Mouse (Mus musculus) spleen, postnatal 36 days (tissue): ENCODE measurements around the gene Bpifb6.

ENCODE experiments used
- DNase-seq, 2 experiments: peaks; one replicate each; pipeline ENCODE4 v3.0.0; 2022; ENCODE audit warnings: low spot score in 2 of 2, mixed read lengths in 1 of 2

Bpifb6 gene

GRCm38 (mm10) chr2:153900088-153900487 is at the start of gene Bpifb6:
Gene Bpifb6, plus strand, starts transcription at chr2:153900388.
- no peak for DNase-seq

- DNase-seq: peak; percentile 20 to 39
These were observed 49.2 kb upstream of the Bpifb6 start for GRCm38 (mm10) chr2:153851030-153851360.

- no peak for DNase-seq
These were observed 46.6 kb upstream of the Bpifb6 start for GRCm38 (mm10) chr2:153853544-153853943.

DNA sequence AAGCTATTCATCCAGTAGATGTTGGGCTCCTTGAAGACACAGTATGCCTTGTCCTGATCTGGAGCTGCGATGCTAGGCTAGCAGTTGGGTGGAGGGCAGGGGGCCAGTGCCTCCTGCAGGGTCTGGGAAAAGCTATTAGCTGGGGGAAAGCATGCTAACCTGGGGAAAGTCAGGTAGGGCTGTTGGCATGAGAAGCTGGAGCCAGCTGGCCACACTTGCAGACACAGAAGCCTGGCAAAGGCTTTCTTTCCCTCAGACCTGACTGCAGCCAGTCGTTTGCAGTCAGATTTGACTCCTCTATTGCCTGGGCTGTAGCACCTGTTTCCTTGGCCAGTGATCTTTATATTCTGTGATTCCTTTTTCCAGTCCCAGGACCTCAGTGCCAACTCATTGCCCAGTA is 40.6 kb upstream of the Bpifb6 start:
- DNase-seq: no peak

- no peak for DNase-seq
These were observed 39.9 kb upstream of the Bpifb6 start for GRCm38 (mm10) chr2:153860315-153860714.

- no peak for DNase-seq
These were observed 39.5 kb upstream of the Bpifb6 start for GRCm38 (mm10) chr2:153860715-153861114.

DNA sequence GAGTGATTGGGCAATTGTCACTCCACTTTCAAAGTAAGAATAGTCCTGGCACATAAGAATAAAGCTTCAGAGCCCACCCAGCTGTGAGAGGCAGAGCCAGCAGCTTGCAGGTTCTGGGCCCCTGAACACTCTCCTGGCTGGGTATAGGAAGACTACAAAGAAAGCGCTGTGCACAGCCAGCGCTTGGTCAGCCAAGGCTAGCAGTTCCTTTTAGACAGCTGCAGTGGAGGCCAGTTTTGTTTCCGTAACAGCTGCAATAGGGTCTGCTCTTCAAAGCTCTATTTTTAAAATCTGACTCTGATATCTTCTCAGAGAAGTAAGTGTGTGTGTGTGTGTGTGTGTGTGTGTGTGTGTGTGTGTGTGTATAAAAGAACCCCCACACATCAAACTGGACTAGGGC is 38.2 kb upstream of the Bpifb6 start:
- peak; percentile 16 to 36 for DNase-seq

DNA sequence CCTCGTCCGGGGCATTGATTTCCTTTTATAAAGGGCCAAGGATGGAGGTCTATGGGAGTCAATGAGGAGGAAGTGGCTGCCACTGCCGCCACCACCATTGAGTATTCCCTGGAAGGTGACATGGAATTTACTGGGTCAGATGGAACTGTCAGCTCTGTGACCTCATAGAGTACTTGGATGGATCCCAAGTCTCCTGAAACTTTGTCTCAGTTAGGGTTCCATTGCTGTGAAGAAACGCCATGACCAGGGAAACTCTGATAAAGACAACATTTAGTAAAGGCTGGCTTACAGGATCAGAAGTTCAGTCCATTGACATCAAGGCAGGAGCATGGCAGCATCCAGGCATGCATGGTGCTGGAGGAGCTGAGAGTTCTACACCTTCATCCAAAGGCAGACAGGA is 29.2 kb upstream of the Bpifb6 start, which contains the start of gene Sun5:
Sun5 (minus strand) TSS at position 101 of the 400 bp plus-strand sequence.
- no peak for DNase-seq

GRCm38 (mm10) chr2:153874745-153875144 is 25.4 kb upstream of the Bpifb6 start, which contains the start of gene Bpifb2:
Gene Bpifb2, plus strand, starts transcription at chr2:153875045.
- DNase-seq: no peak

GRCm38 (mm10) chr2:153899111-153899510 is 1.1 kb upstream of the Bpifb6 start:
- DNase-seq: no peak

GRCm38 (mm10) chr2:153902726-153903125 is 2.5 kb downstream of the Bpifb6 start:
- no peak for DNase-seq

DNA sequence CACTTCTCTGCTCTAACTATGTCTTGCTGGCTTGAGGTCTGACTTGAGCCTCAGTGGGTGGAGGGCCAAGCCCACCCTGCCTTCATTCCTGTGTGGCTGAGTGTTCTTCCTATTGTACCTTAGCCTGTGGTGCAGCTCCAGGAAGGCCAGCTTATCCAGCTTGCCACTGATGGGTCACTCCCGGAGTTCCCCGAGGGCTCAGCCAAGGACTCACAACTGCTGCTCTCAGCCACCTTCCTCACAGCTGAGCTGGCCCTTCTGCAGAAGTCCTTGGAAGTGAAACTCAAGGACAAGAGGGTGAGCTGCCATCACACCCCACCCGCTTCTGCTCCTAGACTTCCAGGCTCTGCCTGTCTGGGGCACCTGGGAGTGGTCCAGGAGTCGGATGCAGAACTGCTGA is 6.4 kb downstream of the Bpifb6 start:
- DNase-seq: no peak

DNA sequence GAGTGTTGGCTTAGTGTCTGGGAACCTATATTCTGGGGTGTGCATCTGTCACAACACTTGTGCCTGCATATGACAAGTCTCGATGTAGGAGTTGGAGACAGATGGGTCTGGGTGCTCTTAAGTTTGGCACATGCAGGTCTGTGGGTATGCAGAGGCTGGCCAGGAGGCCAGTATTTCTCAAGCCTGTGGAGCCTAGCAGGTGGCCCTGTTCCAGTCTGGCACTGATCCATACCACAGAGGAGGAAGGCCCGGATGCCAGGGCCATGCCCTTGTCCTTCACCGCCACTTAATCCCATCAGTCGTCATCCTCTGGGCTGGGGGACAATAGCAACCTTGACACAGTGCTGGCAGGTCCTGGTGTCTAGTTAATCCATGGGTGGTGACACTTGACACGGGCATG is 14.0 kb downstream of the Bpifb6 start:
- DNase-seq: no peak

DNA sequence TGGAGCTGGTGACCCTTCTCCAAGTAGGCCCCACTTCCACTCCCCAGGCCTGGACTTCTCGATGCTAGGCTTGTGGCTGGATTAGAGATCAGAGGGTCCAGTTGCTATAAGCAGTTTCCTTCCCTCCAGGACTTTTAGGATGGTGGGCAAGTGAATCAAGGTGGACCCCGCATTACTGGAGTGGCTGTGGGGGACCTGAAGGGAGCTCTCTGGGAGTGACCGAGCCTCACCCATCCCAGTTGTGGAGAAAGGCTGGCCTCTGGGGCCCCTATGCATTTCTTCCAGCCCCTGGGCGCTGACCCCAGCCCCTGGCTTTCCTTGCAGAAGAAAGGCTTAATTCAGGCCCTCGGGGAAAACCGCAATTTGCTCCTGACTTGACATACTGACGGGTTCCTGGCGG is 17.7 kb downstream of the Bpifb6 start, which contains the start of gene Bpifb3:
Bpifb3 (plus strand) TSS at position 301 of the 400 bp plus-strand sequence.
- no peak for DNase-seq

DNA sequence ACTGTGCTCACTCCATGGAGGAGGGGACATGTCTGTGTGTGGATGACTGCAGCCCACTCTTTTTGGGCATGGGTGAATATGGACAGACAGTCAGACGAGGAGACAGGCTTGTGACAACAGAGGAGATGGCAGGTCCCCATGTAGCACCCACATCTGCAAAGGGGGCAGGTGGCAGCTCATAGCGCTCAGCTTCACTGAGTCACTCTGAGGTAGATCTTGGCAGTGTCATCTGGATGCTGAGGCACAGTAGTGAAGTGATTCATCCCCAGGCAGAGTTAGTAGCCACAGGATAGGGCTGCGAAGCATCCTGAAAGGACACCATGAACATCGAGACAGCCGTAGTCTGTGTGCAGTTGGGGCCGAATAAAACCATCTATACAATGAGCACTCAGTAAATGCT is 21.1 kb downstream of the Bpifb6 start:
- DNase-seq: no peak

DNA sequence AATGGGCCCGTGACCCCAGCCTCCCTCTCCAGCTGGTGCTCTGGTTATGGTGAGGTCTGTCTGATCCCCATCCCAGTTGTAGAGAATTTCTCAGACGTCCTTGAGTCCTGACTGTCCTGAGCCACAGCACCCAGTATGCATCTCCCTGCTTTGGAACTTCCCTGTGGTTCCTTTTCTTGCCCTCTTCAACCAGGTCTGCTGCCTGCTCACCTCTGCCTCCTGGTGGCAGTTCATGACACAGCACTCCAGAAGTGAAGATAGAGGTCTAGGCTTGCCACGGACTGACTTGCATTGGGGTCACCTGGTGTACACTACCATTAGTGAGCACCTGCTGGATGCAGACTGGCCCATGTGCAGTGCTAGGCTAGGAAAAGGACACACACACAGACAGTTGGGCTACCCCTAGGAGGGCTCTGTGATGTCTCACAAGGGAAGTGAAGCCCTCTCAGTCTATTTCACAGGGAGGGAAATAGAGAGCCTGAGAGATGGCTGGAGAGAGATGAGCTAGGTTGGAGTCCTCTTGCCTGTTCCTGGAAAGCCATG is 29.8 kb downstream of the Bpifb6 start:
- DNase-seq: peak; percentile 7 to 8

DNA sequence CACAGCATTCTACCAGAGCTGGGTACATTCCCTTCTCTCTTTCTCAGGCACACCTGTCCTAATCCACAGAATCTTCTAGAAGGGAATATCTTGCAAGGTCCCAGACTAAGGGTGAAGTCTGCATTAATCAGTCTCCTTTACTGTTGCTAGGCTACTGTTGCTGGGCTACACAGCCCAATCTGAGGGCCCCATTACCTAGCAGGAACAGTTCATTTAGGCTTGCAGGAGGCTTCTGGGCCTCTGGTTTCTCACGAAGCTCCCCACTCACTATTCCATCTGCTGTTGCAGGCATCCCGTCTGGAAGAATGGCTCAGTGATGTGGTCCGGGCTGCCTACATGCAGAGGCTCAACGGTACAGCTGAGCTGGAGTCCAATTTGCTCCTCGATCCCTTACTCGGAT is 30.9 kb downstream of the Bpifb6 start:
- no peak for DNase-seq

- DNase-seq: no peak
These were observed 33.1 kb downstream of the Bpifb6 start for GRCm38 (mm10) chr2:153933311-153933710.

- DNase-seq: no peak
These were observed 35.2 kb downstream of the Bpifb6 start for GRCm38 (mm10) chr2:153935348-153935747.

DNA sequence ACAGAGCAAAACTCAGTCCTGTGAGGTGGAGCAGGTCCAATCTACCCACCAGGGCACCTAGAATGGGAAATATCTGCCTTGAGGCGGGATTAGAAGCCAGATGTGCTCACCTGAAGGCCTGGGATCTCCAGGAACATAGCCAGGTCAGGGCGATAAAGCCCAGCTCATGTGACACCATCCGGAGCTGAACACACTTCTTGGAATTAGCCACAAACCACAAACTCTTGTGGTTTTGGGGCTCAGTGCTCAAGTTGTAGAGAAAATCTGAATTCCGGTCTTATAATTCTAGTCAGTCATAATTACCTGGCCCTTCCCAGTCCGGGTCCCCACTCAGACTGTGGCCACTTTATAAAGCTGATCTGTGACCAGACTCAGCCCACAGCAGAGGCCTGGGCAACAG is 37.7 kb downstream of the Bpifb6 start, which contains the start of gene Bpifb4:
Bpifb4 (plus strand) TSS at position 370 of the 400 bp plus-strand sequence.
- no peak for DNase-seq

DNA sequence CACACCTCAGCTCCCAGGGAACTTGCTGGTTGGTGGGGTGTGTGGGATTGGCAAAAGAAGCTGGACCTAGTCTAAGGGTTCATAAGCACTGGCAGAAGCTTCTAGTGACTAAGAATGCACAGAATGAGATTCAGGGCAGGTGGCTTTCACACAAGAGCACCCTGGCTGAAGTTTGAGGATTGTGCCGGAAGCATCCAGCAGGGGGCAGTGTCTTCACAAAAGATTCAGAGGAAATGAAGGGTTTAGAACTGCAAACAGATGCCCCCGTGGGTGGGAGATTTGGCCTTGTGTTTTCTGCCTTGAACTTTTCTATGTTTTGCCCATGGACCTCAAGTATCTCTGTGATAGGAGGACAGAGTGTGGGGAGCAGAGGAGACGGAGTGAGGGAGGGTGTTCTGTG is 43.3 kb downstream of the Bpifb6 start:
- DNase-seq: peak in 1 of 2 experiments; percentile 13

DNA sequence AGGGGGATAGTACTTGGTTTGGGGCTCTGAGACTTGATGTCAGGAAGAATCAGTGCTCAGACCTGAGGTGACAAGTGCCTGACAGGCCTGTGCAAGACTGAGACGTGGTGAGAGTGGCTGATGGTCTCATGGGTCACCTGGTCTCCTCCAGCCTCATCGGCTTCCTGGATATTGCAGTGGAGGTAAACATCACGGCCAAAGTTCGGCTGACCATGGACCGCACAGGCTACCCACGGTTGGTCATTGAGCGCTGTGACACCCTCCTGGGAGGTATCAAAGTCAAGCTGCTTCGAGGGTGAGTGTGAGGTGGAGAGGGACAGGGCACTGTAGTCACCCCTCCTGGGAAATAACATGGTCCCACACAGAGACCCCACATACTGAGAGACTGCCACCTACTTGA is 44.4 kb downstream of the Bpifb6 start:
- DNase-seq: no peak

DNA sequence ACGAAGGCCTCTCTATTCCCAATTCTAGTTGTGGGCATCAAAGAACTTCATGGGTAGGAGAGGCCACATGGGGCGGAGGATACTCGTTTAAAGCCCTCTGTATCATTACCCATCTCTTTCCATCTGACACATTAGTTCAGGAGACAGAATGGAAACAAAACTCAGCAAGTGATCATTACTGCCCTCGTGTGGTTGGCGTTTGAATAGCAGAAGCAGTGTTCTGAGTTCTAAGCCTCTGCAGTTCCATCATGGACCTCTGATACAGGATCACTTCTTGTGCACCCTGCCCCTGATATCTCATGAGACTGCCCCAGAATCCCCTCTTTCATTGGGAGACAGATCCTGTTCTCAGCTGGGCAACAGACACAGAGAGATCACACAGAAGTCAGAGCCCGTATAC is 52.7 kb downstream of the Bpifb6 start:
- DNase-seq: peak in 1 of 2 experiments; percentile 9

DNA sequence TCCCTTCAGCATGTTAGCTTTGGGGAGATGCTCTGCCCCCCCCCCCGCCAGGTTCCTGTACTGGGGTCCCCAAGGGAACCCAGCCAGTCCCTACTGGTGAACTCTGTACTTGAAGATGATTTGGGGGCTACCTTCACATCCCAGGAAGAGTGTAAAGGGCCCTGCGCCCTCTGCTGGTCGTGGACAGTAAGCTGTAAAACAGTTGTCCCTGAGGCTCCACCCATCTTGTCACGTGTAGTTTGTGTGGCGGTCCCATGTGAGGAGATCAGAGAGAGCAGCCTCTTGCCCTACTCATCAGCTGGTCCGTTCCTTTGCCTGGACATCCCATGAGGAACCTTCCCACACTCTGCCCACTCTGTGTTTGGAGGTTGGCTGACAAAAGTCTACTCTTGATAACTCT is 53.6 kb downstream of the Bpifb6 start:
- DNase-seq: peak; percentile 20 to 23
